Mouse (Mus musculus): ENCODE measurements around the gene Serpinb6a. TPM values are rescaled to one million over a fixed set of nuclear protein-coding genes. Genes with fewer than 3 reads are reported as not detected.
"Not testable (repeated sequence)": the region's sequence is repeated elsewhere in the genome, so short reads cannot be mapped to it uniquely, and the experiment has no call there.

Serpinb6a gene
- polyA plus RNA-seq, 1 experiment from 2014 or later, result 24.1 TPM

GRCm38 (mm10) chr13:33937587-33937986, 65.0 kb downstream of the Serpinb6a start:
- not testable (repeated sequence) for H3K36me3 ChIP-seq (ENCODE audit: control insufficient read depth, insufficient read depth, low read length); H3K4me1 ChIP-seq (replicated peaks; ENCODE audit: control insufficient read depth, insufficient read depth, low read length); H3K4me3 ChIP-seq (ENCODE audit: low read depth, low read length); H3K9ac ChIP-seq (ENCODE audit: low read depth, low read length); H3K27me3 ChIP-seq (replicated peaks; ENCODE audit: control insufficient read depth, insufficient read depth, low read length); DNase-seq (ENCODE audit: low spot score); ATAC-seq (replicated peaks; ENCODE audit: low FRiP score); H3K4me2 ChIP-seq; H3K27ac ChIP-seq (ENCODE audit: low read depth, low read length); H3K9me3 ChIP-seq (ENCODE audit: control insufficient read depth, low read length)

GRCm38 (mm10) chr13:33937151-33937550, 65.4 kb downstream of the Serpinb6a start:
- no peak for ATAC-seq (replicated peaks; ENCODE audit: low FRiP score)
- Histone ChIP-seq H3K9ac (ENCODE audit: low read depth, low read length) (no peak overlapping the region), H3K4me3 (ENCODE audit: low read depth, low read length) (no peak overlapping the region), H3K27ac (ENCODE audit: low read depth, low read length) (no peak overlapping the region), H3K4me1 (replicated peaks; ENCODE audit: control insufficient read depth, insufficient read depth, low read length) (no peaks in the 10 kb centered on the region; the same call in 1 of the 2 replicates), H3K9me3 (ENCODE audit: control insufficient read depth, low read length) (no peaks in the 10 kb centered on the region), H3K4me2 (no peak overlapping the region), H3K27me3 (replicated peaks; ENCODE audit: control insufficient read depth, insufficient read depth, low read length) (no peaks in the 10 kb centered on the region), H3K36me3 (ENCODE audit: control insufficient read depth, insufficient read depth, low read length) (no peaks in the 10 kb centered on the region)
- DNase-seq (ENCODE audit: low spot score), result no peak
- WGBS, result 71% methylated on average over 5 of the region's 5 CpGs

- H3K27ac ChIP-seq (ENCODE audit: low read depth, low read length), result no peak overlapping the region
- H3K9ac ChIP-seq (ENCODE audit: low read depth, low read length), result peak overlapping the region; percentile 68
- DNase-seq (ENCODE audit: low spot score) (peak; percentile 55), ATAC-seq (replicated peaks; ENCODE audit: low FRiP score) (peak; percentile 70)
- WGBS, result under 1% methylated on average over 40 of the region's 44 CpGs
- no peaks in the 10 kb centered on the region for H3K27me3 ChIP-seq (replicated peaks; ENCODE audit: control insufficient read depth, insufficient read depth, low read length)
- H3K9me3 ChIP-seq (ENCODE audit: control insufficient read depth, low read length), result no peaks in the 10 kb centered on the region
- peak overlapping the region; percentile 89 for H3K4me2 ChIP-seq
- H3K4me1 ChIP-seq (replicated peaks; ENCODE audit: control insufficient read depth, insufficient read depth, low read length), result no peaks in the 10 kb centered on the region; the same call in 1 of the 2 replicates
- peak overlapping the region; percentile 66 for H3K4me3 ChIP-seq (ENCODE audit: low read depth, low read length)
- H3K36me3 ChIP-seq (ENCODE audit: control insufficient read depth, insufficient read depth, low read length), result no peaks in the 10 kb centered on the region
Observed at GRCm38 (mm10) chr13:33935465-33936181, 67.0 kb downstream of the Serpinb6a start.

GRCm38 (mm10) chr13:33934743-33935142, 67.9 kb downstream of the Serpinb6a start:
- Histone ChIP-seq H3K27ac (ENCODE audit: low read depth, low read length) (no peak overlapping the region), H3K27me3 (replicated peaks; ENCODE audit: control insufficient read depth, insufficient read depth, low read length) (no peaks in the 10 kb centered on the region), H3K4me3 (ENCODE audit: low read depth, low read length) (peak overlapping the region; percentile 66; the same call in 1 of the 2 replicates), H3K36me3 (ENCODE audit: control insufficient read depth, insufficient read depth, low read length) (no peaks in the 10 kb centered on the region), H3K9me3 (ENCODE audit: control insufficient read depth, low read length) (no peaks in the 10 kb centered on the region), H3K4me1 (replicated peaks; ENCODE audit: control insufficient read depth, insufficient read depth, low read length) (no peaks in the 10 kb centered on the region; the same call in 1 of the 2 replicates), H3K4me2 (peak overlapping the region; percentile 89), H3K9ac (ENCODE audit: low read depth, low read length) (no peak overlapping the region)
- ATAC-seq (replicated peaks; ENCODE audit: low FRiP score) (no peak), DNase-seq (ENCODE audit: low spot score) (no peak)
- WGBS, result 66% methylated on average over 6 of the region's 6 CpGs

- H3K27ac ChIP-seq (ENCODE audit: low read depth, low read length), result no peak overlapping the region
- no peak for ATAC-seq (replicated peaks; ENCODE audit: low FRiP score)
- no peak overlapping the region for H3K4me3 ChIP-seq (ENCODE audit: low read depth, low read length)
- H3K4me1 ChIP-seq (replicated peaks; ENCODE audit: control insufficient read depth, insufficient read depth, low read length), result no peaks in the 10 kb centered on the region; the same call in 1 of the 2 replicates
- H3K36me3 ChIP-seq (ENCODE audit: control insufficient read depth, insufficient read depth, low read length), result no peaks in the 10 kb centered on the region
- no peak for DNase-seq (ENCODE audit: low spot score)
- no peaks in the 10 kb centered on the region for H3K27me3 ChIP-seq (replicated peaks; ENCODE audit: control insufficient read depth, insufficient read depth, low read length)
- no peaks in the 10 kb centered on the region for H3K9me3 ChIP-seq (ENCODE audit: control insufficient read depth, low read length)
- H3K9ac ChIP-seq (ENCODE audit: low read depth, low read length), result no peak overlapping the region
- H3K4me2 ChIP-seq, result no peak overlapping the region
- 79% methylated on average over 3 of the region's 3 CpGs for WGBS
Observed at GRCm38 (mm10) chr13:33930912-33931311, 71.7 kb downstream of the Serpinb6a start.

- H3K9ac ChIP-seq (ENCODE audit: low read depth, low read length), result no peak overlapping the region
- H3K4me3 ChIP-seq (ENCODE audit: low read depth, low read length), result no peak overlapping the region
- no peaks in the 10 kb centered on the region for H3K27me3 ChIP-seq (replicated peaks; ENCODE audit: control insufficient read depth, insufficient read depth, low read length)
- DNase-seq (ENCODE audit: low spot score) (no peak), ATAC-seq (replicated peaks; ENCODE audit: low FRiP score) (no peak)
- H3K4me1 ChIP-seq (replicated peaks; ENCODE audit: control insufficient read depth, insufficient read depth, low read length), result no peaks in the 10 kb centered on the region
- 81% methylated on average over 2 of the region's 2 CpGs for WGBS
- no peaks in the 10 kb centered on the region for H3K36me3 ChIP-seq (ENCODE audit: control insufficient read depth, insufficient read depth, low read length)
- no peak overlapping the region for H3K4me2 ChIP-seq
- no peaks in the 10 kb centered on the region for H3K9me3 ChIP-seq (ENCODE audit: control insufficient read depth, low read length)
- H3K27ac ChIP-seq (ENCODE audit: low read depth, low read length), result no peak overlapping the region
Observed at GRCm38 (mm10) chr13:33930281-33930680, 72.3 kb downstream of the Serpinb6a start.

- no peak overlapping the region for H3K27ac ChIP-seq (ENCODE audit: low read depth, low read length)
- no peak overlapping the region for H3K4me2 ChIP-seq
- 70% methylated on average over 5 of the region's 5 CpGs for WGBS
- no peaks in the 10 kb centered on the region for H3K27me3 ChIP-seq (replicated peaks; ENCODE audit: control insufficient read depth, insufficient read depth, low read length)
- no peak overlapping the region for H3K9ac ChIP-seq (ENCODE audit: low read depth, low read length)
- DNase-seq (ENCODE audit: low spot score) (no peak), ATAC-seq (replicated peaks; ENCODE audit: low FRiP score) (no peak)
- H3K9me3 ChIP-seq (ENCODE audit: control insufficient read depth, low read length), result no peaks in the 10 kb centered on the region
- H3K36me3 ChIP-seq (ENCODE audit: control insufficient read depth, insufficient read depth, low read length), result peaks cover 4% of the 10 kb centered on the region; the same call in 1 of the 2 replicates
- H3K4me1 ChIP-seq (replicated peaks; ENCODE audit: control insufficient read depth, insufficient read depth, low read length), result no peaks in the 10 kb centered on the region
- H3K4me3 ChIP-seq (ENCODE audit: low read depth, low read length), result no peak overlapping the region
Observed at GRCm38 (mm10) chr13:33921699-33922098, 80.9 kb downstream of the Serpinb6a start.

- WGBS, result 83% methylated on average over 6 of the region's 6 CpGs
- Histone ChIP-seq H3K27ac (ENCODE audit: low read depth, low read length) (no peak overlapping the region), H3K4me1 (replicated peaks; ENCODE audit: control insufficient read depth, insufficient read depth, low read length) (no peaks in the 10 kb centered on the region), H3K9me3 (ENCODE audit: control insufficient read depth, low read length) (no peaks in the 10 kb centered on the region), H3K4me3 (ENCODE audit: low read depth, low read length) (no peak overlapping the region), H3K4me2 (no peak overlapping the region), H3K27me3 (replicated peaks; ENCODE audit: control insufficient read depth, insufficient read depth, low read length) (no peaks in the 10 kb centered on the region), H3K9ac (ENCODE audit: low read depth, low read length) (no peak overlapping the region), H3K36me3 (ENCODE audit: control insufficient read depth, insufficient read depth, low read length) (peaks cover 4% of the 10 kb centered on the region; the same call in 1 of the 2 replicates)
- no peak for ATAC-seq (replicated peaks; ENCODE audit: low FRiP score)
- no peak for DNase-seq (ENCODE audit: low spot score)
Observed at GRCm38 (mm10) chr13:33921041-33921440, 81.6 kb downstream of the Serpinb6a start.

GRCm38 (mm10) chr13:33906821-33907220, 95.8 kb downstream of the Serpinb6a start:
- 62% methylated on average over 3 of the region's 3 CpGs for WGBS
- H3K36me3 ChIP-seq (ENCODE audit: control insufficient read depth, insufficient read depth, low read length), result no peaks in the 10 kb centered on the region
- no peak overlapping the region for H3K9ac ChIP-seq (ENCODE audit: low read depth, low read length)
- H3K4me3 ChIP-seq (ENCODE audit: low read depth, low read length), result no peak overlapping the region
- H3K27ac ChIP-seq (ENCODE audit: low read depth, low read length), result no peak overlapping the region
- no peaks in the 10 kb centered on the region for H3K4me1 ChIP-seq (replicated peaks; ENCODE audit: control insufficient read depth, insufficient read depth, low read length)
- no peak overlapping the region for H3K4me2 ChIP-seq
- H3K9me3 ChIP-seq (ENCODE audit: control insufficient read depth, low read length), result no peaks in the 10 kb centered on the region
- DNase-seq (ENCODE audit: low spot score) (no peak), ATAC-seq (replicated peaks; ENCODE audit: low FRiP score) (no peak)
- no peaks in the 10 kb centered on the region for H3K27me3 ChIP-seq (replicated peaks; ENCODE audit: control insufficient read depth, insufficient read depth, low read length)

All from liver, embryonic 11.5 days (tissue).